In genomic region chr13:98955226-98955625, GRCm38 (mm10) we compare ENCODE assay signal across 12 mouse cellular contexts. TPM values are rescaled to one million over a fixed set of nuclear protein-coding genes. Genes with fewer than 3 reads are reported as not detected.
DNase-seq lines count a peak whose midpoint lies in the region; ATAC-seq and TF ChIP-seq lines count a peak whose summit lies in the region.
"Had no signal": no experiment of that assay in that cellular context is flagged by ENCODE, and none has a peak within 500 bp of the region (broad histone marks: within the 10 kb centered on the region; RNA-seq: fewer than 3 reads in every experiment).

No protein-coding gene starts in this region.

- H3K4me2 ChIP-seq in kidney, embryonic 16.5 days (replicated peaks; ENCODE audit: low read depth, low read length), result no peak overlapping the region
- H3K4me2 ChIP-seq in kidney, embryonic 14.5 days (replicated peaks; ENCODE audit: low read depth, low read length), result no peak overlapping the region
- H3K4me2 ChIP-seq in heart, postnatal 0 days (ENCODE audit: low read depth, low read length), result no peak overlapping the region
- no peak overlapping the region for H3K4me2 ChIP-seq in neural tube, embryonic 15.5 days
- H3K4me2 ChIP-seq: embryonic facial prominence, embryonic 15.5 days; limb, embryonic 12.5 days had no signal

- DNase-seq in NIH3T3 (ENCODE audit: low read depth), result peak; percentile 41
- DNase-seq in heart, postnatal 0 days (ENCODE audit: low spot score), result peak; percentile 25
- DNase-seq in retina, postnatal 1 day, result no peak
- DNase-seq in B cell, adult 2 months, result no peak

- H3K27me3 ChIP-seq in kidney, embryonic 16.5 days (ENCODE audit: insufficient read depth, low read length), result no peaks in the 10 kb centered on the region
- H3K27me3 ChIP-seq in kidney, embryonic 14.5 days (ENCODE audit: control insufficient read depth, insufficient read depth, low read length), result no peaks in the 10 kb centered on the region
- H3K27me3 ChIP-seq in heart, postnatal 0 days (ENCODE audit: control insufficient read depth, insufficient read depth, low read length), result no peaks in the 10 kb centered on the region
- H3K27me3 ChIP-seq in neural tube, embryonic 15.5 days (replicated peaks), result no peaks in the 10 kb centered on the region
- H3K27me3 ChIP-seq: embryonic facial prominence, embryonic 15.5 days; limb, embryonic 12.5 days had no signal

- 0 out of 2 replicates have a peak, but pooled peaks have one; percentile 40 for ATAC-seq in kidney, embryonic 16.5 days (ENCODE audit: low FRiP score, low TSS enrichment)
- no peak for ATAC-seq in kidney, embryonic 14.5 days (ENCODE audit: low FRiP score, low TSS enrichment)
- peak; percentile 41 for ATAC-seq in heart, postnatal 0 days (ENCODE audit: insufficient read depth, low read depth)
- peak; percentile 14; the same call in 1 of the 2 replicates for ATAC-seq in megakaryocyte, adult 5-6 weeks (ENCODE audit: poor library complexity, severe bottlenecking)
- no peak for ATAC-seq in neural tube, embryonic 15.5 days (ENCODE audit: low FRiP score)

- TF ChIP-seq EP300 in heart, postnatal 0 days (IDR thresholded peaks at IDR 0.05; ENCODE audit: low read depth), result no peak

- no peak overlapping the region for H3K4me3 ChIP-seq in kidney, embryonic 16.5 days (ENCODE audit: low read length)
- H3K4me3 ChIP-seq in kidney, embryonic 14.5 days (ENCODE audit: low read length), result no peak overlapping the region
- H3K4me3 ChIP-seq in heart, postnatal 0 days (ENCODE audit: low read depth, low read length), result no peak overlapping the region
- H3K4me3 ChIP-seq in neural tube, embryonic 15.5 days (replicated peaks), result no peak overlapping the region
- H3K4me3 ChIP-seq: embryonic facial prominence, embryonic 15.5 days; limb, embryonic 12.5 days had no signal

- no peaks in the 10 kb centered on the region for H3K36me3 ChIP-seq in kidney, embryonic 16.5 days (ENCODE audit: insufficient read depth, low read length)
- no peaks in the 10 kb centered on the region for H3K36me3 ChIP-seq in kidney, embryonic 14.5 days (ENCODE audit: control insufficient read depth, insufficient read depth, low read length)
- no peaks in the 10 kb centered on the region for H3K36me3 ChIP-seq in heart, postnatal 0 days (replicated peaks; ENCODE audit: control insufficient read depth, insufficient read depth, low read length)
- no peaks in the 10 kb centered on the region for H3K36me3 ChIP-seq in neural tube, embryonic 15.5 days
- H3K36me3 ChIP-seq: embryonic facial prominence, embryonic 15.5 days; limb, embryonic 12.5 days had no signal

- WGBS in kidney, embryonic 16.5 days, result 56% methylated on average over 5 of the region's 5 CpGs
- 55% methylated on average over 5 of the region's 5 CpGs for WGBS in kidney, embryonic 14.5 days
- 15% methylated on average over 5 of the region's 5 CpGs for WGBS in heart, postnatal 0 days
- WGBS in neural tube, embryonic 15.5 days, result 65% methylated on average over 5 of the region's 5 CpGs

- no peak overlapping the region for H3K9ac ChIP-seq in kidney, embryonic 16.5 days (replicated peaks; ENCODE audit: low read length)
- H3K9ac ChIP-seq in kidney, embryonic 14.5 days (ENCODE audit: low read depth, low read length), result no peak overlapping the region
- H3K9ac ChIP-seq in heart, postnatal 0 days (replicated peaks; ENCODE audit: low read depth, low read length), result no peak overlapping the region
- H3K9ac ChIP-seq in neural tube, embryonic 15.5 days (replicated peaks), result no peak overlapping the region
- H3K9ac ChIP-seq: embryonic facial prominence, embryonic 15.5 days; limb, embryonic 12.5 days had no signal

- no peak for TF ChIP-seq CTCF in heart, postnatal 0 days (IDR thresholded peaks at IDR 0.05; ENCODE audit: low read depth)

- no peaks in the 10 kb centered on the region for H3K9me3 ChIP-seq in kidney, embryonic 16.5 days (ENCODE audit: low read length)
- no peaks in the 10 kb centered on the region for H3K9me3 ChIP-seq in kidney, embryonic 14.5 days (ENCODE audit: control insufficient read depth, low read length)
- H3K9me3 ChIP-seq in heart, postnatal 0 days (replicated peaks; ENCODE audit: control insufficient read depth, low read length), result no peaks in the 10 kb centered on the region
- H3K9me3 ChIP-seq in neural tube, embryonic 15.5 days (replicated peaks), result no peaks in the 10 kb centered on the region
- H3K9me3 ChIP-seq: embryonic facial prominence, embryonic 15.5 days; limb, embryonic 12.5 days had no signal

- peaks cover 5% of the 10 kb centered on the region; the same call in 1 of the 2 replicates for H3K4me1 ChIP-seq in kidney, embryonic 16.5 days (ENCODE audit: insufficient read depth, low read length)
- no peaks in the 10 kb centered on the region for H3K4me1 ChIP-seq in kidney, embryonic 14.5 days (ENCODE audit: control insufficient read depth, insufficient read depth, low read length)
- H3K4me1 ChIP-seq in heart, postnatal 0 days (ENCODE audit: control insufficient read depth, insufficient read depth), result 0 out of 2 replicates have a peak, but pooled peaks cover 3% of the 10 kb centered on the region
- H3K4me1 ChIP-seq in neural tube, embryonic 15.5 days, result no peaks in the 10 kb centered on the region
- H3K4me1 ChIP-seq: embryonic facial prominence, embryonic 15.5 days had no signal

- H3K27ac ChIP-seq in kidney, embryonic 16.5 days (ENCODE audit: low read length), result no peak overlapping the region; the same call in 1 of the 2 replicates
- H3K27ac ChIP-seq in kidney, embryonic 14.5 days (ENCODE audit: low read depth, low read length), result no peak overlapping the region
- no peak overlapping the region for H3K27ac ChIP-seq in heart, postnatal 0 days (ENCODE audit: low read depth)
- H3K27ac ChIP-seq in neural tube, embryonic 15.5 days (replicated peaks), result no peak overlapping the region
- H3K27ac ChIP-seq: embryonic facial prominence, embryonic 15.5 days; limb, embryonic 12.5 days had no signal

RNA-seq across cellular contexts. Expression of gene Tnpo1, which starts 29.0 kb away (rescaled TPM):
- polyA plus RNA-seq in kidney, embryonic 16.5 days (2015; fragmentation: Nextera tagmentation; extraction: Ambion mirVana), result 65.4 and 67.7 TPM in 2 replicates
- 68.3 and 76.8 TPM in 2 replicates for polyA plus RNA-seq in kidney, embryonic 14.5 days (2014; fragmentation: Nextera tagmentation; extraction: Ambion mirVana)
- 55.7 and 63.4 TPM in 2 replicates for total RNA-seq in heart, postnatal 0 days (2014; rRNA removed; ENCODE audit: low replicate concordance)
- 20.5 and 22.6 TPM in 2 replicates for polyA plus RNA-seq in heart, postnatal 0 days (2015; fragmentation: Nextera tagmentation; extraction: Ambion mirVana)
- total RNA-seq in megakaryocyte, adult 5-6 weeks (2015), result 81.2 and 94.3 TPM in 2 replicates
- 87.9 and 89.8 TPM in 2 replicates for total RNA-seq in megakaryocyte, adult 5-6 weeks (2017)
- 41.1 and 46.6 TPM in 2 replicates for polyA plus RNA-seq in neural tube, embryonic 15.5 days (2015; fragmentation: Nextera tagmentation; extraction: Ambion mirVana)

RNA-seq across cellular contexts. Expression of gene 1700024P04Rik, which starts 29.1 kb away (rescaled TPM):
- not detected in 2 replicates for polyA plus RNA-seq in kidney, embryonic 16.5 days (2015; fragmentation: Nextera tagmentation; extraction: Ambion mirVana)
- not detected in 2 replicates for polyA plus RNA-seq in kidney, embryonic 14.5 days (2014; fragmentation: Nextera tagmentation; extraction: Ambion mirVana)
- not detected in 2 replicates for total RNA-seq in heart, postnatal 0 days (2014; rRNA removed; ENCODE audit: low replicate concordance)
- polyA plus RNA-seq in heart, postnatal 0 days (2015; fragmentation: Nextera tagmentation; extraction: Ambion mirVana), result not detected in 2 replicates
- total RNA-seq in megakaryocyte, adult 5-6 weeks (2015), result not detected in 2 replicates
- total RNA-seq in megakaryocyte, adult 5-6 weeks (2017), result not detected in 2 replicates
- not detected in 2 replicates for polyA plus RNA-seq in neural tube, embryonic 15.5 days (2015; fragmentation: Nextera tagmentation; extraction: Ambion mirVana)
- polyA plus RNA-seq: embryonic facial prominence, embryonic 15.5 days; hindbrain, embryonic 11.5 days; limb, embryonic 12.5 days; neural tube, embryonic 11.5 days had no signal

Comparison
In these comparisons a context has a peak if more than half of its experiments do, and no peak if none do; other contexts are left out.
1. ATAC-seq: peak in kidney, embryonic 16.5 days (single experiment), heart, postnatal 0 days (single experiment) and megakaryocyte, adult 5-6 weeks (single experiment); none in kidney, embryonic 14.5 days (single experiment) and neural tube, embryonic 15.5 days (single experiment).
2. DNase-seq: peak in NIH3T3 (single experiment) and heart, postnatal 0 days (single experiment); none in retina, postnatal 1 day (single experiment) and B cell, adult 2 months (0 of 2).